8 mouse cellular contexts compared by ENCODE assay signal in genomic region chr7:120830431-120831381, GRCm38 (mm10). TPM values are rescaled to one million over a fixed set of nuclear protein-coding genes. Genes with fewer than 3 reads are reported as not detected.
DNase-seq lines count a peak whose midpoint lies in the region; ATAC-seq and TF ChIP-seq lines count a peak whose summit lies in the region.

No protein-coding gene starts in this region.

- H3K27ac ChIP-seq in forebrain, embryonic 16.5 days (ENCODE audit: low read length), result peak overlapping the region; percentile 30; the same call in 1 of the 2 replicates
- peak overlapping the region; percentile 74 for H3K27ac ChIP-seq in hindbrain, embryonic 10.5 days
- H3K27ac ChIP-seq in left cerebral cortex, adult 2 months, result peak overlapping the region; percentile 96

- ATAC-seq in forebrain, embryonic 16.5 days, result 0 out of 2 replicates have a peak, but pooled peaks have one; percentile 4
- ATAC-seq in megakaryocyte, adult 5-6 weeks (ENCODE audit: poor library complexity, severe bottlenecking), result peak; percentile 20

- H3K4me3 ChIP-seq in forebrain, embryonic 16.5 days (replicated peaks; ENCODE audit: low read length), result peak overlapping the region; percentile 64
- H3K4me3 ChIP-seq in hindbrain, embryonic 10.5 days, result peak overlapping the region; percentile 73
- H3K4me3 ChIP-seq in left cerebral cortex, adult 2 months, result peak overlapping the region; percentile 71

- H3K27me3 ChIP-seq in forebrain, embryonic 16.5 days (replicated peaks; ENCODE audit: control insufficient read depth, insufficient read depth, low read length), result peaks cover 10% of the 10 kb centered on the region
- H3K27me3 ChIP-seq in hindbrain, embryonic 10.5 days (ENCODE audit: insufficient read depth, poor library complexity, severe bottlenecking), result peaks cover 52% of the 10 kb centered on the region

- TF ChIP-seq CTCF in left cerebral cortex, adult 2 months (IDR thresholded peaks at IDR 0.05), result no peak

- intact Hi-C loops in left cerebral cortex, adult 2 months (cut with DNase I), result loop anchor here (10.0 kb wide), 1 partner anchor 204 kb away; the partner anchor contains the start of gene Mettl9

- peak overlapping the region; percentile 71 for H3K9ac ChIP-seq in forebrain, embryonic 16.5 days (replicated peaks; ENCODE audit: low read depth, low read length)

- 1% methylated on average over 46 of the region's 46 CpGs for WGBS in forebrain, embryonic 16.5 days
- WGBS in hindbrain, embryonic 10.5 days, result 2% methylated on average over 46 of the region's 46 CpGs

- peak; percentile 44 for DNase-seq in MEL-GATA-1-ER (ENCODE audit: extremely low read depth, low read depth)
- peak; percentile 84 for DNase-seq in cerebellum, adult 11-12 months
- peak; percentile 65 for DNase-seq in hindbrain, embryonic 10.5 days (ENCODE audit: low spot score)
- DNase-seq in left cerebral cortex, adult 2 months (ENCODE audit: extremely low spot score in 1 of 2, low spot score in 2 of 2), result peak; percentile 45 to 59
- DNase-seq in right cerebral cortex, postnatal 14 days, result peak; percentile 36
- no peak for DNase-seq in c-Kit-positive CD71-positive TER-119-positive erythroid progenitor cells, embryonic 14.5 days (ENCODE audit: low spot score)

- H3K4me1 ChIP-seq in forebrain, embryonic 16.5 days (replicated peaks; ENCODE audit: control insufficient read depth, insufficient read depth, low read length), result peaks cover 14% of the 10 kb centered on the region
- H3K4me1 ChIP-seq in hindbrain, embryonic 10.5 days (replicated peaks), result peaks cover 25% of the 10 kb centered on the region

- peak overlapping the region; percentile 90 for H3K4me2 ChIP-seq in forebrain, embryonic 16.5 days (ENCODE audit: low read length)

- no peaks in the 10 kb centered on the region for H3K9me3 ChIP-seq in forebrain, embryonic 16.5 days (ENCODE audit: control insufficient read depth, low read length)
- no peaks in the 10 kb centered on the region for H3K9me3 ChIP-seq in hindbrain, embryonic 10.5 days

- no peaks in the 10 kb centered on the region for H3K36me3 ChIP-seq in forebrain, embryonic 16.5 days (ENCODE audit: control insufficient read depth, insufficient read depth)
- H3K36me3 ChIP-seq in hindbrain, embryonic 10.5 days, result no peaks in the 10 kb centered on the region

RNA-seq across cellular contexts. Expression of gene Eef2k, which starts 11.9 kb away (rescaled TPM):
- polyA plus RNA-seq in forebrain, embryonic 16.5 days (2015; fragmentation: Nextera tagmentation; extraction: Ambion mirVana), result 38.9 and 40.3 TPM in 2 replicates
- polyA plus RNA-seq in hindbrain, embryonic 10.5 days (2016; fragmentation: Nextera tagmentation; extraction: Ambion mirVana), result 26.9 and 30.1 TPM in 2 replicates
- total RNA-seq in left cerebral cortex, adult 2 months (2021), result 10 to 100 TPM; 34.1 to 34.4 TPM
- total RNA-seq in megakaryocyte, adult 5-6 weeks (2015), result 7.5 and 11.1 TPM in 2 replicates
- 23.5 and 26.1 TPM in 2 replicates for total RNA-seq in megakaryocyte, adult 5-6 weeks (2017)

RNA-seq across cellular contexts. Expression of gene Gm5737, which starts 18.5 kb away (rescaled TPM):
- not detected in 2 replicates for polyA plus RNA-seq in forebrain, embryonic 16.5 days (2015; fragmentation: Nextera tagmentation; extraction: Ambion mirVana)
- polyA plus RNA-seq in hindbrain, embryonic 10.5 days (2016; fragmentation: Nextera tagmentation; extraction: Ambion mirVana), result not detected in 2 replicates
- under 1 TPM in 1 of 2 experiments, not detected in 1; 0.27 TPM for total RNA-seq in left cerebral cortex, adult 2 months (2021)
- total RNA-seq in megakaryocyte, adult 5-6 weeks (2015), result not detected in 2 replicates
- not detected in 2 replicates for total RNA-seq in megakaryocyte, adult 5-6 weeks (2017)

Comparison
In these comparisons a context has a peak if more than half of its experiments do, and no peak if none do; other contexts are left out.
1. H3K27ac ChIP-seq: peak in every context shown above with its lines; median percentile 96 in left cerebral cortex, adult 2 months; 74 in hindbrain, embryonic 10.5 days; 30 in forebrain, embryonic 16.5 days.